Mouse (Mus musculus) embryonic facial prominence, embryonic 14.5 days (tissue): ENCODE data around the gene Abcb11. TPM values are rescaled to one million over a fixed set of nuclear protein-coding genes. Genes with fewer than 3 reads are reported as not detected.
A peak's percentile ranks its signal among the peaks of the same experiment; 100 is the strongest.
"Not testable (repeated sequence)": the region's sequence is repeated elsewhere in the genome, so short reads cannot be mapped to it uniquely, and the experiment has no call there.

Experiments used
- ATAC-seq: fragments of 200-750 bp; cut with Nextera tagmentation; 2 replicates; pipeline ENCODE4 v1.8.0; 2017; ENCODE audit warnings: low read depth, moderate number of reproducible peaks, moderate TSS enrichment
- DNase-seq: peaks from one replicate; pipeline ENCODE4 v3.0.0-alpha.2; 2015; ENCODE audit warnings: low spot score
- H3K27ac ChIP-seq: fragments of 300-500 bp; sonication (generic); replicated peaks from 2 replicates; pipeline ENCODE4 v1.5.1; 2014; ENCODE audit warnings: low read depth, mild to moderate bottlenecking, low read length, moderate library complexity
- H3K27me3 ChIP-seq: fragments of 300-500 bp; sonication (generic); replicated peaks from 2 replicates; pipeline ENCODE4 v1.6.1; 2014; ENCODE audit warnings: low read length; ENCODE audit not compliant: control insufficient read depth, insufficient read depth
- H3K36me3 ChIP-seq: fragments of 300-500 bp; sonication (generic); 2 replicates; pipeline ENCODE4 v1.6.1; 2014; ENCODE audit warnings: low read length, mixed read lengths; ENCODE audit not compliant: control insufficient read depth, insufficient read depth
- H3K4me1 ChIP-seq: fragments of 300-500 bp; sonication (generic); 2 replicates; pipeline ENCODE4 v1.6.1; 2014; ENCODE audit warnings: antibody characterized with exemption, low read length; ENCODE audit not compliant: control insufficient read depth, insufficient read depth
- H3K4me2 ChIP-seq: fragments of 300-500 bp; sonication (generic); 2 replicates; pipeline ENCODE4 v1.6.1; 2014; ENCODE audit warnings: low read depth, mild to moderate bottlenecking, low read length, moderate library complexity, mixed read lengths
- H3K4me3 ChIP-seq: fragments of 300-500 bp; sonication (generic); 2 replicates; pipeline ENCODE4 v1.5.1; 2014; ENCODE audit warnings: low read depth, mild to moderate bottlenecking, low read length
- H3K9ac ChIP-seq: fragments of 300-500 bp; sonication (generic); 2 replicates; pipeline ENCODE4 v1.6.1; 2014; ENCODE audit warnings: low read depth, mild to moderate bottlenecking, low read length, moderate library complexity, mixed read lengths
- H3K9me3 ChIP-seq: fragments of 300-500 bp; sonication (generic); 2 replicates; pipeline ENCODE4 v1.6.1; 2016; ENCODE audit warnings: low read length; ENCODE audit not compliant: control insufficient read depth
- WGBS: fragments of 180-500 bp; shearing (Covaris S2); extraction: QIAGEN DNeasy Blood & Tissue Kit; methylation state at CpG from one replicate; pipeline ENCODE4 v1.1.7; 2014; 5-methylcytosine and 5-hydroxymethylcytosine counted together
- polyA plus RNA-seq: library from polyadenylated mRNA; unstranded; fragments of >200 nt; fragmentation: Nextera tagmentation; extraction: Ambion mirVana; gene quantifications from 2 replicates; pipeline ENCODE4 v1.2.1, GENCODE M21; 2014

Abcb11 gene
- polyA plus RNA-seq, 1 experiment from 2014 or later, result not detected

DNA sequence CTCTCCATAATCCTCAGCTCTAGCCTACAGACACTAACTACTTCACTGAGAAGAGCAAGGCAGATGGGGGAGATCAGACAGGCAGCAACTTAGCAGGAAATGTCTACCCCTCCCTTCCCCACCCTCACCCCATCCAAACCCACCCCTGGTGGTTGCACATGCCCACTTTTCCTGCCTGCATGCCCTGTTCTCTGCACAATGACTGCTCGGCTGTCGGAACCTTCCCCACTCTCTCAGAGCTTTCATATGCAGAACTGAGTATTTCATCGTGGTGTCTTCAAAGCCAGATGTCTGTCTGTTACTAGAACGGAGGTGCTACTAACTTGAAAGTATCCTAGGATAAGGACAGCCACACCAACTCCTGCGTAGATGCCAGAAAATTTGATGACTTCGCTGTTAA is 34.3 kb downstream of the Abcb11 start:
- H3K4me2 ChIP-seq, result no peak overlapping the region
- no peak for ATAC-seq
- no peaks in the 10 kb centered on the region for H3K9me3 ChIP-seq
- no peaks in the 10 kb centered on the region for H3K4me1 ChIP-seq
- no peaks in the 10 kb centered on the region for H3K27me3 ChIP-seq
- whole genome bisulfite sequencing, result 72% methylated on average over 6 of the region's 6 CpGs
- no peak overlapping the region for H3K4me3 ChIP-seq
- DNase-seq, result no peak
- no peak overlapping the region for H3K27ac ChIP-seq
- no peak overlapping the region for H3K9ac ChIP-seq
- H3K36me3 ChIP-seq, result no peaks in the 10 kb centered on the region

- not testable (repeated sequence) for ATAC-seq, DNase-seq, H3K36me3 ChIP-seq, H3K4me1 ChIP-seq, H3K9ac ChIP-seq, H3K9me3 ChIP-seq, H3K27ac ChIP-seq, H3K4me2 ChIP-seq, H3K27me3 ChIP-seq, H3K4me3 ChIP-seq
- 95% methylated on average over 5 of the region's 6 CpGs for WGBS
Measured at GRCm38 (mm10) chr2:69300568-69300967, 41.8 kb downstream of the Abcb11 start.

- H3K4me1 ChIP-seq, result no peaks in the 10 kb centered on the region
- H3K27ac ChIP-seq, result no peak overlapping the region
- H3K27me3 ChIP-seq, result no peaks in the 10 kb centered on the region
- no peak for ATAC-seq
- H3K9ac ChIP-seq, result no peak overlapping the region
- no peaks in the 10 kb centered on the region for H3K9me3 ChIP-seq
- no peaks in the 10 kb centered on the region for H3K36me3 ChIP-seq
- DNase-seq, result no peak
- no peak overlapping the region for H3K4me2 ChIP-seq
- no peak overlapping the region for H3K4me3 ChIP-seq
Measured at GRCm38 (mm10) chr2:69294508-69294907, 47.9 kb downstream of the Abcb11 start.

DNA sequence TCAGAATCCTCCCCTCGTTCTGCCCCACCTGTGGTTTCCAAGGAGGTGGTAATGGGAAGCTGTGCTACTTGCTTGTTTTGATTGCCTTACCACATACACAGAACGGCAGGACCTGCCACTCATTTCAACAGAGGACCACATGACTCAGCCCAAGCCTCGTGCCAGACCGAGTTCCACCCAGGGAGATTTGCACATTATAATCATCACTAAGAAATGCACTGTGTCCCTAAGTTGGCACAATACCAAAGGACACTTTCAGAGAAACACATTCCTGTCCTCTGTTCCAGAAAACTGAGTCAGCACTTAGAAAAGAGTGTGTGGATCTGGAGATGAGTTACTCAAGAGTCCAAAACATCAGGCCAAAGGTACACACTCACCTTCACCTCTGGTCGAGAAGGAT is 53.4 kb downstream of the Abcb11 start:
- Histone ChIP-seq H3K4me1 (no peaks in the 10 kb centered on the region), H3K27me3 (no peaks in the 10 kb centered on the region), H3K9me3 (no peaks in the 10 kb centered on the region), H3K4me2 (no peak overlapping the region), H3K36me3 (no peaks in the 10 kb centered on the region), H3K9ac (no peak overlapping the region), H3K27ac (no peak overlapping the region), H3K4me3 (no peak overlapping the region)
- WGBS, result 62% methylated on average over 5 of the region's 5 CpGs
- peak; percentile 16 for DNase-seq
- ATAC-seq, result no peak

- H3K9ac ChIP-seq, result no peak overlapping the region
- no peaks in the 10 kb centered on the region for H3K4me1 ChIP-seq
- 3% methylated on average over 1 of the region's 1 CpGs for WGBS
- DNase-seq (peak; percentile 70), ATAC-seq (peak; percentile 68; the same call in 1 of the 2 replicates)
- no peaks in the 10 kb centered on the region for H3K36me3 ChIP-seq
- H3K4me3 ChIP-seq, result no peak overlapping the region
- H3K4me2 ChIP-seq, result no peak overlapping the region
- H3K27ac ChIP-seq, result no peak overlapping the region
- H3K27me3 ChIP-seq, result no peaks in the 10 kb centered on the region
- no peaks in the 10 kb centered on the region for H3K9me3 ChIP-seq
Measured at GRCm38 (mm10) chr2:69275875-69276274, 66.5 kb downstream of the Abcb11 start.

DNA sequence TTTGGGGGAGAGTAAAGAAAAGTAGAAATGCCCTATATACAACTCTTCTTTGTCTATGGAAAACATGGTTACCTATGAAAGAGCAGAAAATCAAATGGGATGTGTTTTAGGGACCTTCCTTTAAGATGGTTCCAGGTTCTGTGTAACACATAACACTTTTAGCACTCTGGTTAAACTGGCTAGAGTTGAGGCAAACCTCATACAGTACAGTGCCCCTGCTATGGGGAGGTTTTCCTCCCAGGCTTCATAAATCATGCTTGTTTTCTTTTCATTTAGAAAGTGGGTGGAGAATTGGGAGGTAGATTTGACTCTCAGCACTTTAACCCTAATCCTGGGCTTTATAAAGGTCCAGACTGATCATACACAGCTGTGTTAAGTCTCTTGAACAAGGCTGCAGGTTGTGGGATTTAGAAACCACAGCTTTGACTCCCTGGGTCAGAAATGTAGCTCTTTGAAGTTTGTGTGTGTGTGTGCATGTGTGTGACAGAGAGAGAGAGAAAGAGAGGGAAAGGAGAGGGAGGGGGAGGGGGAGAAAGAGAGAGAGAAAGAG is 78.3 kb downstream of the Abcb11 start:
- no peak overlapping the region for H3K4me3 ChIP-seq
- H3K9ac ChIP-seq, result no peak overlapping the region
- H3K4me1 ChIP-seq, result no peaks in the 10 kb centered on the region
- H3K27me3 ChIP-seq, result no peaks in the 10 kb centered on the region
- H3K27ac ChIP-seq, result no peak overlapping the region
- H3K9me3 ChIP-seq, result no peaks in the 10 kb centered on the region
- ATAC-seq (no peak), DNase-seq (no peak)
- H3K36me3 ChIP-seq, result no peaks in the 10 kb centered on the region
- H3K4me2 ChIP-seq, result no peak overlapping the region

- DNase-seq (peak; percentile 8), ATAC-seq (no peak)
- no peak overlapping the region for H3K4me3 ChIP-seq
- no peak overlapping the region for H3K9ac ChIP-seq
- H3K4me1 ChIP-seq, result no peaks in the 10 kb centered on the region
- H3K36me3 ChIP-seq, result no peaks in the 10 kb centered on the region
- H3K27ac ChIP-seq, result no peak overlapping the region
- H3K9me3 ChIP-seq, result no peaks in the 10 kb centered on the region
- no peak overlapping the region for H3K4me2 ChIP-seq
- no peaks in the 10 kb centered on the region for H3K27me3 ChIP-seq
- WGBS, result 39% methylated on average over 16 of the region's 16 CpGs
Measured at GRCm38 (mm10) chr2:69248221-69248755, 94.1 kb downstream of the Abcb11 start.

GRCm38 (mm10) chr2:69247081-69247480 is 95.3 kb downstream of the Abcb11 start:
- 87% methylated on average over 1 of the region's 1 CpGs for WGBS
- no peak overlapping the region for H3K27ac ChIP-seq
- H3K4me1 ChIP-seq, result no peaks in the 10 kb centered on the region
- no peak overlapping the region for H3K4me3 ChIP-seq
- DNase-seq (no peak), ATAC-seq (no peak)
- H3K9me3 ChIP-seq, result no peaks in the 10 kb centered on the region
- H3K36me3 ChIP-seq, result no peaks in the 10 kb centered on the region
- H3K4me2 ChIP-seq, result no peak overlapping the region
- no peak overlapping the region for H3K9ac ChIP-seq
- no peaks in the 10 kb centered on the region for H3K27me3 ChIP-seq

GRCm38 (mm10) chr2:69244924-69245323 is 97.5 kb downstream of the Abcb11 start:
- H3K4me2 ChIP-seq, result no peak overlapping the region
- H3K27ac ChIP-seq, result no peak overlapping the region
- peak; percentile 46 for DNase-seq
- H3K9ac ChIP-seq, result no peak overlapping the region
- no peaks in the 10 kb centered on the region for H3K9me3 ChIP-seq
- no peak for ATAC-seq
- no peaks in the 10 kb centered on the region for H3K4me1 ChIP-seq
- no peaks in the 10 kb centered on the region for H3K36me3 ChIP-seq
- H3K4me3 ChIP-seq, result no peak overlapping the region
- no peaks in the 10 kb centered on the region for H3K27me3 ChIP-seq
- WGBS, result 24% methylated on average over 2 of the region's 2 CpGs
